Mouse (Mus musculus) ES-CJ7 (cell line): ENCODE data around the gene Ets2.
A peak's percentile ranks its signal among the peaks of the same experiment; 100 is the strongest.

Experiments
- DNase-seq: peaks from one replicate; pipeline ENCODE4 v3.0.0; 2011; ENCODE audit warnings: low read depth, low spot score

The Ets2 gene

DNA sequence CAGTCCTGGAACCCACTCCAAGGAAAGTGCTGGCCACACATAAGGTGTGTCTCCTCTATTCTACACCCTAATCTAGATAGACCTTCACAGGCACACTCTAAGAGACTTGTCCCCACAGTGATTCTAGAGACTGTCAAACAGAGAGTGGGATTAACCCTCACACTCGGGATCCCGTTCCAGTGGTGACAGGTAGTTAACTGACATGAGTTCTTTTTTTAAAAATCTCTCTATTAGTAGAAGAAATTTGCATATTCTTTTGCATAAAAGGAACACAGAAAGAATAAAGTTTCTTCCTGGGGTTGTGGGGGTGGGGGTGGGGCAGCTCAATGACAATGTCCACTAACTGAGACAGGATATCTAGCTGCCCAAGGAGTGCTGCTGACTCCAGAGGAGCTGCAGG lies 32.9 kb downstream of the Ets2 start:
- DNase-seq, result no peak

DNA sequence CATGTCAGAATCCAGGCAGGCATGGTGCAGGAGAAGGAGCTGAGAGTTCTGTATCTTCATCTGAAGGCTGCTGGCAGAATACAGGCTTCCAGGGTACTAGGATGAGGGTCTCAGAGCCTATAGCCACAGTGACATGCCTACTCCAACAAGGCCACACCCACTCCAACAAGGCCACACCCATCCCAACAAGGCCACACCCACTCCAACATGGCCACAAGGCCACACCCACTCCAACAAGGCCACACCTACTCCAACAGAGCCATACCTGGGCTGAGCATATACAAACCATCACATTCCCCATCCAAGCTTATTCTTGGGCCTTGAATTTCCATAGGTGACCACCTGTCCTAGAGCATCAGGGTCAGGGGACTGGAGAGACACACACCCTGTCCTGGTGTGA lies 34.2 kb downstream of the Ets2 start:
- DNase-seq, result peak; percentile 62

DNA sequence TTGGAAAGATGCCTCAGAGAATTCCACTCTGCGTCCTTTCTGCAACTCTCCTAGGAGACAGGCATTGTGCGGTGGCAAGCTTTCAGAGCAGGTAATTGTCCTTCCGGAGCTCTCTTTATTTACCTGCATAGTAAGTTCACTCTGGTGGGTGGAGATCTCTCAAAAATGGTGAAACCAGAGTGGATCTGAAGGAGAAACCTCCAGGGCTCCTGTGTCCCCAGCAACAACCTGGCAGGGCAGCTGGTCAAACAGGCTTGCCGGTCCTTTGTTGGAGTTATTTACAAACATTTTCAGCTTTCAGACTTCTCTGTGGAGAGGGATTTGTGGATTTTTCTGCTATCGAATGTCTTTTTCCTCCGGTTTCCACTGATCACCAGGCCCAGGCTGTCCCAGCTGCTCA lies 34.6 kb downstream of the Ets2 start:
- no peak for DNase-seq

DNA sequence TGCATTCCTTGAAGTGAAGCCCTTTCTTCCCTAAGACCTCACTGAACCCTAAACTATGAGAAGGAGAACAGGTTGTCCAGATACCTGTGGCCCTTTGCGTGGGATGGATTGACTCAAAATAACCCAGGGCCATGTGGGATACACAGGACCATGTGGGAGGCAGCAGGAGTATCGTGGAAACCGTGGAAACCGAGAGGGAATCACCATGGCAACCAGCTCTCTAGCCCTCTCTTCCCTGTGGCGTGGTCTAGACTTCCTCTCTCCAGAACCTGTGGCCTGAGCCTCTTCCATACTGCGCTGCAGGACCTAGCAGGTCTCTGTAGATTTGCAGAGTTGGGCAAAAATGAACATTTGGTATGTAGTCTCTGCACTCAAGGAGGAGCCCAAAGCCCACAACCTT lies 37.6 kb downstream of the Ets2 start:
- DNase-seq, result peak; percentile 14

DNA sequence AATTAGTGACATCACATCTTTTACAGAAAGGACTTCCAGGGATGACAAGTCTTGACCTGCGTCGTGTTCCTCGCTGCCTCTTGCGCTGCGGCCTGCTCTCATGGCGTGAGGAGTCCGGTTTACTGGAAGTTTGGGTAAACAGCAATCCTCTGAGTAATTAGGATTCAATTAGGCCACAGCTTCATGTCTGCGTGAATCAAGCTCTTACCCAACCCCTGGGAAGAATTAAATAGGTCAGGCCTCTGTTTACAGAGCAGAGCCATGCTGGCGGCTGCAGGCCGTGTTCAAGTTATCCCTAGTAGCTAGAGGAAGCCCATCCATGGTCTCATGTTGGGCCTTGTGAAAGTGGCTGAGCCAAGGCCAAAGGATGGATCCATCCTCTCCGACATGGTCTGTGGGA lies 39.5 kb downstream of the Ets2 start:
- no peak for DNase-seq

DNA sequence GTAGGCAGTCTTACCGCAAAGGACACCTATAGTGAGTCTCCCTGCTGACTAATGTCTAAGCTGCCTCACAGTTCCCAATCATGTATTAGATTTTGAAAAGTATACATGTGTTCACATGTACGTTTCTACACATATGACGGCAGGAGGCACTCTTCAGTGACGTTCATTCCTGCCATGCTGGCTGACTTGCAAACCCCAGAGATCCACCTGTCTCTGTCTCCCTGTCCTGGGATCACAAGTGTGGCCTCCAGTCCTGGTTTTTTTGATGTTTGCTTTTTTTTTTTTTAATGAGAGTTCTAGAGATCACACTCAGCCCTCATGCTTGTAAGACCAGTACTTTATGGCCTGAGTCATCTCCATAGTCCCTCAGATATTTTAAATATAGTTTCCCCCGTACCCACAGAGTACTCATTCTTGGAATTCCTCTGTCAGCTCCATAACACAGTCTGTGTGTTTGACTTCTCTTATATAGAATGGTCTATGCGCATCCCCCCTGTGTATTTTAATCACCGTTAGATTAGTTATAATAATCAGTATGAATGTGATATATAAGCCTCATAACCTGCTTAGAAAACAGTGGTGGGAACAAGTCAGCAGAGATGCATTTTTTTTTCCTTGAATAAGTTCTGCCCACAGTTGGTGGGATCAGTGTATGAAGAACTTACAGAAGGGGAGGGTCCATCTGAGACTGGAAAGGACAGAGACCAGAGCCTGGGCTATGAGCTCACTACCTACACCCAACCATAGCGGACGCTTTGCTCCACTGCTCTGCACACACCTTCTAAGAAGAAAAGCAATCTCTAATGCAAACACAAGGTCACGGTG lies 40.3 kb downstream of the Ets2 start:
- DNase-seq, result no peak

DNA sequence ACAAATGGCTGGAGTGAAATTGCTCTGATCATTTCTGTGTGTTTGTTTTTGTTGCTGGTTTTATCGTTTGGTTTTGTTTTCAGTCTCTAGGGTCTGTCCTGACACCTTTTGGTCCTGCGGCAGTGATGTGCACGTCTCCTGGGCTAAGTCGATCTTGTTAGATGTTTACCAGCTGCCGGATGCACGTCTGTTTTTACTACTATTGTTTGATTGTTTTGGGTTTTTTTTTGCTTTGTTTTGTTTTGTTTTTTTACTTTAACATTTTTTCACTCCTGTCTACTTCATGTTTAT lies 40.8 kb downstream of the Ets2 start:
- no peak for DNase-seq

DNA sequence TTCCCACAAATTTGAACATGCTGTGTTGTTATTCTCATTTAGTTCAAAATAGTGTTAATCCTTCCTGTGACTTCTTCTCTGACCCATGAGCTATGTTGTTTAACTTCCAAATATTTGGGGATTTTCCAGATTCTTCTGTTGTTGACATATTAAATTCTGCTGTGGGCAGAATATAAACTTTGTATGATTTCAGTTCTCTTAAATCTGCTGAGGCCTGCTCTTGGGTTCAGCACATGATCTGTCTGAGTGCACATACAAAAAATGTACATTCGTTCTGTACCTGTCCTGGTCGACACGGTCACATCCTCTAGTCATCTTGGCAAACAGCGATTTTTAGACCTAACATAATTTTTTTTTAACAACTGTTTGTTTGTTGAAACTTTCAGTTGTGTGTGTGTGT lies 41.2 kb downstream of the Ets2 start:
- DNase-seq, result no peak

DNA sequence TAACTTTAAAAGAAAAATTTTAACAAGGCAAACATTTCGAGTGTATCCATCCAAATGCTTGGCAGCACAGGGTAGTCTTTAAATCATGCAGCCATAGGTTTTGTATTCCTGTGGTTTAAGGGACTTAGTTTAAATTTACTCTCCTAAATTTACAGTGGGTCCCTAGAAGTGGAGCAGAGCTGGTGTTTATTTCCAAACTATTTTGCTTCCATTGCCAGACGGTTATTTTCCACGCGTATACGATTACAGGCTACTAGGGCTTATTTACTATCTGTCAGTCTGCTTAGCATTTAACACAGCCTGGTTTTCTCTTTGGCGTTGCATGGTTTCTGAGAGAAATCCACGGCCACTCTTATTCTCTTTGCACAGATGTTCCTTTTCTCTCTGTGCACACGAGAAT lies 42.9 kb downstream of the Ets2 start:
- no peak for DNase-seq

DNA sequence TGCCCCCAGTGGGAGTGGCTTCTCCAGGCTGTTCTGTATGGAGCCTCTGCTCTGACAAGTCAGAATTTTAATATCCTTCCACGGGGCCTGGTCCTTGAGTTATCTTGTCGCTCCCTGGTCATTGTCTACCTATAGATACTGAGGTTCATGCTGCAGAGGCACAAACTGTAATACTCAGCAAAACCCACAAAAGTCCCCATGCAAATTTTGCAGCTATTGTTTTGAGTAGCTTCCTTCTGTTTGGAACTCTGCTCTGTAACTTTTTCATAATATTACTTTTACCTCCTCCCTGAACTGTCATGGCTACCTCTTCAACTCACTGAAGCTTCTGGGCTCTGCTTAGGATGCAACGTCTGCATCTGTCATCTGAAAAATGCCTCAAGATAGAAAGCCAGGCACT lies 43.8 kb downstream of the Ets2 start:
- DNase-seq, result no peak

DNA sequence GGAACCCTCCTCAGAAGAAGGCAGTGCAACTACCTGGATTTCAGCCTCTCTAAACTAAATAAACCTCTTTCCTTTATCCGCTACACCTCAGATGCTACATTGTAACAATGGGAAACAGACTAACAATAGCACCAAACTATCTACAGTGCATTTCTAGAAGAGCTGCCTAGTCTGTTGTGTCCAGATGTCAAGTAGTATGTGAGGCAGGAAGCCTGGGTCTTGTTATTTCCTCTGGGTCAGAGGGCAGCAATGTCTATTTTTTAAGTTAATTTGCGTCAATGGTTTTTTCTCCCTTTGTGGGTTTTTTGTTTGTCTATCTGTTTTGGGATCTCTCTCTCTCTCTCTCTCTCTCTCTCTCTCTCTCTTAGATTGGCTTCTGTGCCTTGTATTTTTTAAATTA lies 44.7 kb downstream of the Ets2 start:
- no peak for DNase-seq

DNA sequence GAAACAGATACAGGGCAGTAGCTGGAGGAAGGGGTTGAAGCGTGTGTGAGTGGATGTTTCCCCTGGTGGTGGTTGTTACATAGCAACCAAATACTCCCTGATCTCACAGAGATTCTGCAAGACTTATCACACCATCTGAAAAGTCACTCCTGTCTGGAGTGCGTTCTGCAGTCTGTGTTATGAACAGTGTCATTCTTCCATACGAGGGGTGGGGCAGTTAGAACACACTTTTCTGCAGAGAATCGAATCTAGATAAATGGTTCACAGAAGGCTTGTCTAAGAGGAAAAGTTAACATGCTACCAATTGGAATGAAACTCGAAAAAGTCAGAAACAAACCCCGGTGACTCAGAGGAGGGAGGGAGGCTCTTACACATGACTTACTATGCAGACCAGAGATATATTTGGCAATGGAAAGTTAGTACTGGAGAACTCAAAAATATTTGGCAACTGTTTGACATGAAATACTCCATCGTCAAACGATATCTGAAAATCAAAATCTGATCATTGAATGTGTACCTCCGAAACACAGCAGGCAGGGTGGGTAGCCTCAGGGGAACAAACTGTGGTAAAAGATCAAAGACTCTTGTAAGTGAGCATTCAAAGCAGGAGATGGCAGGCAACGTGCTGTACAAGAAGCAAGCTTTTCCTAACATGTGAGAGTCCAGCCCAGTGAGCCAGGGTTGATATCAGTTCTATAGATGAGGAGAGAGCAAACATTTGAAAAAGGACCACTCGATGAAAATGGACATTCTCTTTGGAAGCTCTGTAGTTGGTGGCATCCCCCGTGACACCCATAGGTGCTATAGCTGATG lies 47.6 kb downstream of the Ets2 start:
- no peak for DNase-seq

DNA sequence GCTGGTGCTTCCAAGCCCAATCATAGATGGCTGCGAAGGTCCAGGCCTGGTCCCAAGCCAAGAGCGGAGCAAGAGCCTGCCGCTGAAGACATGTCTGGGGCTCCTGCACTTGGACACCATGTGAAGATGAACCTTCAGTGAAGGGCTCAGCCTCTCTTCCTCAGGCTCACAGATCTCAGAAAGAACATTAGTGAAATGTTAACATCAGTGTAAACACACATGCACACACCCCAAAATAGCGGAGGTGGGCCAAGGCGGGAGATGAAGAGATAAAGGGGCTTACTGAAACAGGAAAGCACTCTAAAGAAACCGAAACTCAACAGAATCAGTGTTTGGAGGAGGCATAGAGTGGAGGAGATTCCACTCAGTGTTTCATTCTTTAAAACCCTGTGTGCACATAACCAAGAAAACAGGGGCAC lies 48.3 kb downstream of the Ets2 start:
- DNase-seq, result no peak

DNA sequence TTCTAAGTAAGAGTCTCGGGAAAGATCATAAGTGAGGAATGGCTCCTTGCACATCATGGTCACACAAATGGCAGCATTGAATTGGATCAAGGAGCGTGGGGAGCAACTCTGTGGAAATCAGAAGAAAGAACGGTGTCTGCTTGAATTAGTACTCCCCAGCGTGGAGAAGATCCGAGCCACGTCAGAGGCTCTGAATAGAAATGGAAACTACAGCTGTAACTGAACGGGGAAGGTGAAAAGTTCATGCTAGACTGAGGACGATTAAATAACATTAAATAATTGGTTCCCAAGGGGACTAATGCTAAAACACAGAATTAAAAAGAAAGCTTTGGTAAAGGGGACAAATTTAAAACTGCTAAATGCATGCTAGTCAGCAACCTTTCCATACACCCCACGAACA lies 50.6 kb downstream of the Ets2 start:
- no peak for DNase-seq

DNA sequence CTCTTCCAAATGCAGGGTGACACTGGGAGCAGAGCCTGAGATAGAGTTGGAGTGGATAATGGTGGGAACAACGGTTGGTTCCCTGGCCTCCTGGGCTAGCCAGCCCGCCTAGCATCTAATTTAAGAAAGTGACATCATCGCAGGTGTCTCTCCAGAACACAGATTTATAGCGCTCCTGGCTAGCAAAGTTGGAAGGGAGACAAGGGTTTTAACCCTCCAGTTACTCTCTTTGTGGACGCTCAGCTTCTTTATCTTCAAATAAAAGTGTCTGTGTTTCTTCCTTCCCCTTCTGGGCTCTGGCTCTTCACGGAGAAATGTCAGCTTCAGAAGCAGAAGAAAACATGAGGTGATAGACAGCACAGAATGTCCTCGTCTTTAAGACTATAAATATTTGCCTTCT lies 51.4 kb downstream of the Ets2 start:
- no peak for DNase-seq

DNA sequence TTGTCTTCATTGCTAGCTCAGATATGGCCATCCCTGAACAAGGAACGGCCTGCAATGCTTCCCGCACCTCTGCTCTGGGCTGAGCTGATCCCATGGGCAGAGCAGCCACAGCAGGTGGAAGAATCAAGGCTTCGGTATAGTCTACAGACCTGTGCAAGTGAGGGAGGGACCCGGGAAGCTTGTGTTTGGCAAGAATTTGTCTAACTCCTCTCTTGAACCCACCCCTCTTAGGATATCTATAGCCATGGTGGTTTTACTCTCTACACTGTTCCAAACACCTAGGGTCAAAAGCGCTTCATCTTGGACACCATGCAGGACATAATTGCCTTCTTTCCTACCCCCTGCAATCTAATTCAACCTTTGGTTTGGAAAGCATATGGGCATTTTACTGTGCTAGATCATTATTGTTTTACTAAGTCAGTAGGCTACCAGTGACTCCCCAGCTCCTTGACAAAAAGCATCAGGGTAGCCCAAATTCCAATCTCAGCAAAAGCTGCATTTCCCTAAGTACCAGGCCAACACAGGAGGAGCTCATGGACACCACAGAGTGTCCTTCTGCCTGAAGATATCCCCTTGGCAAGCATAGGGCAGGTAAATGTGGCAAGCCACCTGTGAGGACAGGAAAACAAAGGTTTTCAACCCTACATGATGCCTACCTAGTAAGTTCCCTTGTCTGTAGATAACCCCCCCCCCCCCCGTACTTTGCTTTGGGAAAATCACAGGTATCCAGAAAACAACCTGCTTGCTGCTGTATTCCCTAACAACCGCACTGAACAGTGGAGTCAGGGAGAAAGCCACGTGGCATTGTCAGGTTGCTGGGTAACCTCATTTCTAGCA lies 57.5 kb downstream of the Ets2 start:
- no peak for DNase-seq

DNA sequence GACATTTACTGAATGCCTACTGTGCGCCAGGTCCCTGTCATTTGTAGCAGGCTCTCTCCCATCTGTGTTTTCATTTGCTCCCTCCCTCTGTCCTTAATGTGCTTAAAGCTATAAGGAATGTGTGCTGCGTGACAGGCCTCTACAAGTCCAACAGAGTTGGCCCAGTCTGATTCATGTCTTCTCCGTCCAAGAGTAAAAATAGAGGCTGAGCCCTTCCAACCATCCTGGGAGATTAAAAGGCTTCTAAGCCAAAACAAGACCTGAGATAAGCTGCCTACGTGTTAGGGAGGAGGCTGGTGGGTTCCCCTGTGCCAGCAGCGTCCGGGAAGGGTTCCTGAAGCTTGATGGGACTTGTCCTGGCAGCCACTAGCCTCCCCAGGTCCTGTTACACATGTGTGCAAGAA lies 58.1 kb downstream of the Ets2 start:
- no peak for DNase-seq

DNA sequence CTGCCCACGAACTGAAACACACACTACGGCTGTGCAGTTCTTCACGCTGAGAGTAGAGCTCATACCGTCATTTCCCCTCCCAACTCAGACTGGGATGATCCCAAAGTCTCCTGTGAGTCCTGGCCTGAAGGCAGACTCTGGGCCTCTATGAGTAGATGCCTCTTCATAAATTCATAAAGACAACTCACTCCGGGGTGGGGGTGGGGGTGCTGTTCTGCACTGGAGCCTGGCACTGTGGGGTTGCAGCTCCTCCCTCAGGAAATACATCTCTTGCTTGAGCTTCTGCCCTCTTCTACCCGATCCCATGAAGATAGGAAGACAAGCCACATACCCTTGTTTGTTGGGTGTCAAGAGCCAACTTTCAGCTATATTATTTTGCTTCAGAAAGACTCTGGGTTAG lies 59.9 kb downstream of the Ets2 start:
- no peak for DNase-seq

DNA sequence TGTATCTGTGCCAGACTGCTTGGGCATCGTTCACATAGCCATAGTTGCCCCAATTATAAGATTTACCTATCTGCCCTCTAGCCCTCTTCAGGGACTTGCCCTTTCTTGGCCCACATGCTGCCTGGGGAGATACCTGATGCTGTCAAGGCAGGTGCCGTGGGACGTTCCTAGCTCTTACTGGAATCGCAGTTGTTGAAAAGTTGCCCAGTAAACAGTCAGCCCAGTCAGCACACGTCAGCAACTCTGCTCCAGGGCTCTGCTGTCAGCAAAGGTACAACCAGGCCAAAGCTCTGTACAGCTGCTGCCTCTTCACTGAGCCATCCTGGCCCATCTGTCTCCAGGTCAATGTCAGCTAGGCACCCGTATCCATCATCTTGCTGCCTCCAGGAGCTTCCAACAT lies 61.3 kb downstream of the Ets2 start:
- DNase-seq, result no peak

DNA sequence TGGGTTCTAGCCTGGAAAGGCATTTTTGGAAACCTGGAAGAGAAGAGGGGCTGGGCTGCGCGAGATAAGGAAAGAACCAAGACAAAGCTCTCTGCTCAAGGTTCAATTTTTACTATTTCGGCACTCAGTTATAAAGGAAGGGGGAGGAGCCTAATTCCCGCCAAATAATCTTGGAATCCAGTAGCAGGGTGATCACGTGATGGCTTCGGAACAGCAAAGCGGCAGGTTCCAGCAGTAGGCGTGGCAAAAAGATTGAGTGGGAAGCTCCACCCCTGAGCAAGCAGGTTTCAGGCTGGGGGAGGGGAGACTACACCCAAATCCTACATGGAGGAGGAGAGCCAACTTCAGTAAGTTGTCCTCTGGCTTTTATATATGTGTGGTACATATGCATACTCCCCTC lies 62.2 kb downstream of the Ets2 start:
- DNase-seq, result peak; percentile 61

DNA sequence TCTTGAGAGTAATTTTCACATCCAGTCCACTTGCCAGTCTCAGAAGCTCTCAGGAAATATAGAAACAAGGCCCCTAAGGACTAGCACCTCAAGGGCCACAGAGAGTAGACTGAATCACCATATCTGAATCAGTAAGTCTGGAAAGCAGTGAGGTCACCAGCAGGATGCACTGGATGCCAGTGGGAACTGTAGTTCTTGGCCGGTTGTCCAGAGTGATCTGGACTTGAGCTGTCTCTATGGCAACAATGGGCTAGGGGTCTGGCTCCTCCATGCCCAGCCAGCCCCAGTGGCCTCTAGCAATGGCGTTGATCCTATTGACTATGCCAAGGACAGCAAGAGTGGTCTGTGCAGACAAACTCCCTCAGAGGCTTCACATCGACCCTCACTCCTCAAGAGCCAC lies 64.3 kb downstream of the Ets2 start:
- DNase-seq, result no peak

DNA sequence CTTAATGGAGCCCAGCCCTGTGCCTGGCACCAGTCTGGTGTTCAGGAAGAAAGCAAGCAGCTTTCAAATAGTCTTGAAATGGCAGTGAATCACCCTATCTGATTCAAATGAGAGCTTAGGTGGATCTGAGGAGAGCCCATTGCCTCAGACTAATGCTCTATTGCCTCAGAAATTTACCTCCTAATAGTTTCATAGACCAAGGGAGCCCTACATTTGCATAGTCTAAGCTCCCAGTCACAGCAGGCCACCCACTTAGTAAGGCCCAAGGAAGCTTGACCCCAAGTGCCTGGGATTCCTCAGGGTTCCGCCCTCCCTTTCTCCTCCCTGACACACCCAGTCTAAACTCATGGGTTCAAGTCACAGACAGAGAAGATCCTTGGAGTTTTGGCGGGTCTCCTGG lies 65.4 kb downstream of the Ets2 start:
- peak; percentile 96 for DNase-seq
